Mouse (Mus musculus) stomach, embryonic 14.5 days (tissue): ENCODE measurements at regions not wholly inside any gene's neighbourhood (a gene's known extent, or its start where the extent isn't known, plus 50 kb on each side); places are given as distances from the start of the nearest gene placed in this dataset.
"Not testable (repeated sequence)": the region's sequence is repeated elsewhere in the genome, so short reads cannot be mapped to it uniquely, and the experiment has no call there.

Source experiments
- ATAC-seq: fragments of 200-750 bp; cut with Nextera tagmentation; 2 replicates; pipeline ENCODE4 v1.8.0; 2017; ENCODE audit warnings: low read depth, moderate TSS enrichment; ENCODE audit not compliant: insufficient number of reproducible peaks, insufficient read depth, low FRiP score
- H3K27ac ChIP-seq: fragments of 300-500 bp; sonication (generic); 2 replicates; pipeline ENCODE4 v1.5.1; 2014; ENCODE audit warnings: mild to moderate bottlenecking, low read length, moderate library complexity, mixed read lengths
- H3K27me3 ChIP-seq: fragments of 300-500 bp; sonication (generic); 2 replicates; pipeline ENCODE4 v1.6.1; 2014; ENCODE audit warnings: low read length, control low read depth, mixed read lengths; ENCODE audit not compliant: control insufficient read depth, insufficient read depth
- H3K36me3 ChIP-seq: fragments of 300-500 bp; sonication (generic); 2 replicates; pipeline ENCODE4 v1.6.1; 2014; ENCODE audit warnings: mild to moderate bottlenecking, control low read depth, low read length, moderate library complexity, mixed read lengths; ENCODE audit not compliant: control insufficient read depth, insufficient read depth
- H3K4me1 ChIP-seq: fragments of 300-500 bp; sonication (generic); 2 replicates; pipeline ENCODE4 v1.6.1; 2014; ENCODE audit warnings: low read length, control low read depth, mixed read lengths; ENCODE audit not compliant: control insufficient read depth, insufficient read depth
- H3K4me2 ChIP-seq: fragments of 300-500 bp; sonication (generic); replicated peaks from 2 replicates; pipeline ENCODE4 v1.6.1; 2014; ENCODE audit warnings: low read depth, low read length, control low read depth
- H3K4me3 ChIP-seq: fragments of 300-500 bp; sonication (generic); 2 replicates; pipeline ENCODE4 v1.5.1; 2014; ENCODE audit warnings: low read depth, low read length, control low read depth
- H3K9ac ChIP-seq: fragments of 300-500 bp; sonication (generic); replicated peaks from 2 replicates; pipeline ENCODE4 v1.6.1; 2014; ENCODE audit warnings: low read depth, mild to moderate bottlenecking, control low read depth, low read length, moderate library complexity, mixed read lengths
- H3K9me3 ChIP-seq: fragments of 300-500 bp; sonication (generic); 2 replicates; pipeline ENCODE4 v1.6.1; 2016; ENCODE audit warnings: low read depth, low read length, control low read depth; ENCODE audit not compliant: control insufficient read depth
- WGBS: fragments of 180-500 bp; shearing (Covaris S2); extraction: QIAGEN DNeasy Blood & Tissue Kit; methylation state at CpG from one replicate; pipeline ENCODE4 v1.1.7; 2014; 5-methylcytosine and 5-hydroxymethylcytosine counted together

GRCm38 (mm10) chr16:51080146-51080545 is 489.2 kb upstream of the Ccdc54 start:
- Histone ChIP-seq H3K4me3 (no peak overlapping the region), H3K9me3 (no peaks in the 10 kb centered on the region), H3K4me2 (no peak overlapping the region), H3K4me1 (no peaks in the 10 kb centered on the region), H3K36me3 (no peaks in the 10 kb centered on the region), H3K9ac (no peak overlapping the region), H3K27me3 (no peaks in the 10 kb centered on the region), H3K27ac (no peak overlapping the region)
- ATAC-seq, result no peak
- WGBS, result 61% methylated on average over 4 of the region's 4 CpGs

- Histone ChIP-seq H3K4me1 (no peaks in the 10 kb centered on the region), H3K27me3 (no peaks in the 10 kb centered on the region), H3K9me3 (no peaks in the 10 kb centered on the region), H3K4me2 (no peak overlapping the region), H3K9ac (no peak overlapping the region), H3K27ac (no peak overlapping the region), H3K4me3 (no peak overlapping the region), H3K36me3 (no peaks in the 10 kb centered on the region)
- no peak for ATAC-seq
- WGBS, result 29% methylated on average over 2 of the region's 2 CpGs
Observed at GRCm38 (mm10) chr16:51048650-51049049, 457.7 kb upstream of the Ccdc54 start.

- Histone ChIP-seq H3K4me2 (no peak overlapping the region), H3K4me3 (no peak overlapping the region), H3K27ac (no peak overlapping the region), H3K27me3 (no peaks in the 10 kb centered on the region), H3K4me1 (no peaks in the 10 kb centered on the region), H3K36me3 (no peaks in the 10 kb centered on the region), H3K9ac (no peak overlapping the region), H3K9me3 (no peaks in the 10 kb centered on the region)
- whole genome bisulfite sequencing, result 74% methylated on average over 4 of the region's 4 CpGs
- no peak for ATAC-seq
Observed at GRCm38 (mm10) chr16:51048169-51048568, 457.2 kb upstream of the Ccdc54 start.

- Histone ChIP-seq H3K4me3 (no peak overlapping the region), H3K27ac (no peak overlapping the region), H3K4me2 (no peak overlapping the region), H3K9ac (no peak overlapping the region), H3K9me3 (no peaks in the 10 kb centered on the region), H3K27me3 (no peaks in the 10 kb centered on the region), H3K36me3 (no peaks in the 10 kb centered on the region), H3K4me1 (no peaks in the 10 kb centered on the region)
- WGBS, result 80% methylated on average over 4 of the region's 4 CpGs
- ATAC-seq, result no peak
Observed at GRCm38 (mm10) chr16:51041311-51041710, 450.4 kb upstream of the Ccdc54 start.

GRCm38 (mm10) chr16:51002876-51003275 is 411.9 kb upstream of the Ccdc54 start:
- no peak overlapping the region for H3K4me2 ChIP-seq
- H3K4me1 ChIP-seq, result no peaks in the 10 kb centered on the region
- ATAC-seq, result no peak
- H3K9me3 ChIP-seq, result no peaks in the 10 kb centered on the region
- no peaks in the 10 kb centered on the region for H3K27me3 ChIP-seq
- no peak overlapping the region for H3K4me3 ChIP-seq
- H3K9ac ChIP-seq, result no peak overlapping the region
- H3K27ac ChIP-seq, result no peak overlapping the region
- no peaks in the 10 kb centered on the region; the same call in 1 of the 2 replicates for H3K36me3 ChIP-seq

GRCm38 (mm10) chr16:50964395-50964794 is 373.4 kb upstream of the Ccdc54 start:
- no peak overlapping the region for H3K9ac ChIP-seq
- ATAC-seq, result no peak
- H3K4me1 ChIP-seq, result no peaks in the 10 kb centered on the region
- H3K27me3 ChIP-seq, result no peaks in the 10 kb centered on the region
- no peak overlapping the region for H3K4me2 ChIP-seq
- WGBS, result 74% methylated on average over 1 of the region's 2 CpGs
- no peaks in the 10 kb centered on the region for H3K9me3 ChIP-seq
- no peaks in the 10 kb centered on the region for H3K36me3 ChIP-seq
- no peak overlapping the region for H3K4me3 ChIP-seq
- no peak overlapping the region for H3K27ac ChIP-seq

GRCm38 (mm10) chr16:50944091-50944490 is 353.1 kb upstream of the Ccdc54 start:
- Histone ChIP-seq H3K4me3 (no peak overlapping the region), H3K27ac (no peak overlapping the region), H3K9ac (no peak overlapping the region), H3K36me3 (no peaks in the 10 kb centered on the region), H3K4me2 (no peak overlapping the region), H3K4me1 (no peaks in the 10 kb centered on the region), H3K27me3 (no peaks in the 10 kb centered on the region), H3K9me3 (0 out of 2 replicates have a peak, but pooled peaks cover 3% of the 10 kb centered on the region)
- 81% methylated on average over 4 of the region's 4 CpGs for WGBS
- no peak for ATAC-seq

GRCm38 (mm10) chr16:50943581-50943980 is 352.6 kb upstream of the Ccdc54 start:
- not testable (repeated sequence) for H3K9me3 ChIP-seq, H3K4me1 ChIP-seq, H3K36me3 ChIP-seq, H3K9ac ChIP-seq, H3K27me3 ChIP-seq, H3K27ac ChIP-seq, ATAC-seq, H3K4me3 ChIP-seq, H3K4me2 ChIP-seq
- WGBS, result 89% methylated on average over 6 of the region's 6 CpGs

GRCm38 (mm10) chr16:50942291-50942690 is 351.3 kb upstream of the Ccdc54 start:
- no peaks in the 10 kb centered on the region for H3K4me1 ChIP-seq
- H3K9ac ChIP-seq, result no peak overlapping the region
- no peaks in the 10 kb centered on the region for H3K27me3 ChIP-seq
- 0 out of 2 replicates have a peak, but pooled peaks cover 3% of the 10 kb centered on the region for H3K9me3 ChIP-seq
- ATAC-seq, result no peak
- no peak overlapping the region for H3K4me3 ChIP-seq
- no peak overlapping the region for H3K4me2 ChIP-seq
- H3K36me3 ChIP-seq, result no peaks in the 10 kb centered on the region
- no peak overlapping the region for H3K27ac ChIP-seq
